8 mouse cellular contexts compared by ENCODE assay signal in genomic region chr10:80292251-80293146, GRCm38 (mm10). TPM values are rescaled to one million over a fixed set of nuclear protein-coding genes. Genes with fewer than 3 reads are reported as not detected.
DNase-seq lines count a peak whose midpoint lies in the region; ATAC-seq lines count a peak whose summit lies in the region.

Gene Rps15, plus strand, starts transcription at chr10:80292453.

- ATAC-seq in inflammation-experienced regulatory T-cells, adult 6 months = peak; percentile 89
- ATAC-seq in megakaryocyte-erythroid progenitor cell, adult 5-6 weeks (replicated peaks; ENCODE audit: low FRiP score, low TSS enrichment, poor library complexity, severe bottlenecking) = peak; percentile 72

- peak; percentile 95 to 97 for DNase-seq in adrenal gland, adult (ENCODE audit: inconsistent age in 2 of 2, low spot score in 1 of 2)
- DNase-seq in embryo, embryonic 10.5 days (ENCODE audit: low spot score) = peak; percentile 98
- DNase-seq in gastrocnemius, postnatal 14 days = peak; percentile 97
- DNase-seq in left cerebral cortex, postnatal 10 days (ENCODE audit: extremely low spot score in 1 of 2, low spot score in 2 of 2) = peak; percentile 92 to 99
- DNase-seq in right cerebral cortex, postnatal 25 days = peak; percentile 92
- peak; percentile 93 to 95 for DNase-seq in urinary bladder, postnatal 4 days (ENCODE audit: low spot score in 2 of 2)

- intact Hi-C loops in gastrocnemius, postnatal 14 days (cut with DNase I; ENCODE audit: low total_unique reads) = no loop called here
- intact Hi-C loops in left cerebral cortex, postnatal 10 days (cut with DNase I) = no loop called here

RNA-seq across cellular contexts. Expression of gene Rps15, which starts in this region (rescaled TPM):
- total RNA-seq in gastrocnemius, postnatal 14 days (2021) = 100 to 1,000 TPM; 741 to 829 TPM
- polyA plus RNA-seq in inflammation-experienced regulatory T-cells, adult 6 months (2017; shearing (Covaris generic)) = 1,000 to 10,000 TPM in 2 of 3 experiments, 100 to 1,000 TPM in 1; 970 to 1,806 (median 1,658) TPM
- total RNA-seq in left cerebral cortex, postnatal 10 days (2021) = 100 to 1,000 TPM; 784 to 803 TPM
- 4,307 and 4,493 TPM in 2 replicates for total RNA-seq in megakaryocyte-erythroid progenitor cell, adult 5-6 weeks (2014; fragmentation: Nextera tagmentation)
- total RNA-seq in megakaryocyte-erythroid progenitor cell, adult 5-6 weeks (2017) = 2,815 and 2,969 TPM in 2 replicates

Comparison
In these comparisons a context has a peak if more than half of its experiments do, and no peak if none do; other contexts are left out.
1. Peak in every context shown above with its lines: DNase-seq and ATAC-seq.